ENCODE assay signal across 11 mouse cellular contexts in genomic region chr6:30616491-30616941, GRCm38 (mm10). TPM values are rescaled to one million over a fixed set of nuclear protein-coding genes. Genes with fewer than 3 reads are reported as not detected.
DNase-seq lines count a peak whose midpoint lies in the region; ATAC-seq and TF ChIP-seq lines count a peak whose summit lies in the region.
"Had no signal": no experiment of that assay in that cellular context is flagged by ENCODE, and none has a peak within 500 bp of the region (broad histone marks: within the 10 kb centered on the region; RNA-seq: fewer than 3 reads in every experiment).

No protein-coding gene starts in this region.

- 28% methylated on average over 8 of the region's 8 CpGs for WGBS in lung, embryonic 16.5 days
- WGBS in lung, adult 2 months = 46% methylated on average over 8 of the region's 8 CpGs
- 1% methylated on average over 8 of the region's 8 CpGs for WGBS in forebrain, embryonic 13.5 days
- 4% methylated on average over 8 of the region's 8 CpGs for WGBS in liver, embryonic 12.5 days (ENCODE audit: insufficient replicate concordance)
- 20% methylated on average over 8 of the region's 8 CpGs for WGBS in stomach, embryonic 16.5 days

- no peak for DNase-seq in lung, adult 2 months
- DNase-seq in left cerebral cortex, adult 2 months (ENCODE audit: extremely low spot score in 1 of 2, low spot score in 2 of 2) = no peak
- no peak for DNase-seq in layer of hippocampus, postnatal 36 days
- no peak for DNase-seq in ovary, adult 18-20 months (ENCODE audit: low spot score)
- DNase-seq: cerebellum, postnatal 36 days; kidney, adult 11 months had no signal

- H3K9me3 ChIP-seq in lung, embryonic 16.5 days (ENCODE audit: control insufficient read depth, low read length) = no peaks in the 10 kb centered on the region
- H3K9me3 ChIP-seq in forebrain, embryonic 13.5 days (replicated peaks) = no peaks in the 10 kb centered on the region
- H3K9me3 ChIP-seq in liver, embryonic 12.5 days (replicated peaks) = no peaks in the 10 kb centered on the region
- H3K9me3 ChIP-seq in stomach, embryonic 16.5 days (replicated peaks; ENCODE audit: control insufficient read depth, low read length) = no peaks in the 10 kb centered on the region

- H3K27me3 ChIP-seq in lung, embryonic 16.5 days (ENCODE audit: control insufficient read depth, insufficient read depth, low read depth, low read length) = no peaks in the 10 kb centered on the region
- no peaks in the 10 kb centered on the region for H3K27me3 ChIP-seq in forebrain, embryonic 13.5 days
- H3K27me3 ChIP-seq in liver, embryonic 12.5 days (replicated peaks) = peaks cover 88% of the 10 kb centered on the region
- H3K27me3 ChIP-seq in stomach, embryonic 16.5 days (ENCODE audit: control insufficient read depth, insufficient read depth, low read length) = no peaks in the 10 kb centered on the region

- TF ChIP-seq CTCF in lung, adult 2 months (IDR thresholded peaks at IDR 0.05; ENCODE audit: insufficient read depth, low read length) = no peak
- no peak for TF ChIP-seq CTCF in left cerebral cortex, adult 2 months (IDR thresholded peaks at IDR 0.05)

- no peak for TF ChIP-seq POLR2A in lung, adult 2 months (IDR thresholded peaks at IDR 0.05; ENCODE audit: borderline replicate concordance, extremely low read depth, low read depth, low read length)

- peaks cover 19% of the 10 kb centered on the region for H3K4me1 ChIP-seq in lung, embryonic 16.5 days (replicated peaks; ENCODE audit: control insufficient read depth, insufficient read depth, low read length)
- no peaks in the 10 kb centered on the region for H3K4me1 ChIP-seq in lung, adult 2 months (ENCODE audit: control insufficient read depth, insufficient read depth, low read length)
- peaks cover 64% of the 10 kb centered on the region for H3K4me1 ChIP-seq in forebrain, embryonic 13.5 days
- peaks cover 20% of the 10 kb centered on the region for H3K4me1 ChIP-seq in liver, embryonic 12.5 days
- peaks cover 27% of the 10 kb centered on the region for H3K4me1 ChIP-seq in stomach, embryonic 16.5 days (ENCODE audit: control insufficient read depth, insufficient read depth, low read length)

- intact Hi-C loops in left cerebral cortex, adult 2 months (cut with DNase I) = no loop called here

- no peak overlapping the region for H3K4me2 ChIP-seq in lung, embryonic 16.5 days (ENCODE audit: low read depth, low read length)
- peak overlapping the region; percentile 61 for H3K4me2 ChIP-seq in forebrain, embryonic 13.5 days
- H3K4me2 ChIP-seq in liver, embryonic 12.5 days = peak overlapping the region; percentile 21; the same call in 1 of the 2 replicates
- 0 out of 2 replicates have a peak overlapping the region, but pooled peaks have one; percentile 23 for H3K4me2 ChIP-seq in stomach, embryonic 16.5 days (ENCODE audit: low read depth, low read length)

- no peak overlapping the region for H3K27ac ChIP-seq in lung, embryonic 16.5 days (ENCODE audit: low read length)
- H3K27ac ChIP-seq in forebrain, embryonic 13.5 days = peak overlapping the region; percentile 90
- no peak overlapping the region for H3K27ac ChIP-seq in liver, embryonic 12.5 days
- H3K27ac ChIP-seq in stomach, embryonic 16.5 days (ENCODE audit: low read length) = no peak overlapping the region
- H3K27ac ChIP-seq in left cerebral cortex, adult 2 months = no peak overlapping the region

- H3K36me3 ChIP-seq in lung, embryonic 16.5 days (ENCODE audit: control insufficient read depth, insufficient read depth, low read length) = no peaks in the 10 kb centered on the region
- H3K36me3 ChIP-seq in forebrain, embryonic 13.5 days (ENCODE audit: poor library complexity, severe bottlenecking) = no peaks in the 10 kb centered on the region
- H3K36me3 ChIP-seq in liver, embryonic 12.5 days = no peaks in the 10 kb centered on the region
- H3K36me3 ChIP-seq in stomach, embryonic 16.5 days (ENCODE audit: control insufficient read depth, insufficient read depth, low read length) = no peaks in the 10 kb centered on the region

- no peak overlapping the region for H3K4me3 ChIP-seq in lung, embryonic 16.5 days (ENCODE audit: low read length)
- H3K4me3 ChIP-seq in lung, adult 2 months (replicated peaks; ENCODE audit: extremely low read depth, low read depth, low read length) = no peak overlapping the region
- H3K4me3 ChIP-seq in forebrain, embryonic 13.5 days = no peak overlapping the region
- no peak overlapping the region for H3K4me3 ChIP-seq in liver, embryonic 12.5 days
- H3K4me3 ChIP-seq in stomach, embryonic 16.5 days (replicated peaks; ENCODE audit: low read length) = no peak overlapping the region
- H3K4me3 ChIP-seq in left cerebral cortex, adult 2 months = no peak overlapping the region
- H3K4me3 ChIP-seq: myocyte had no signal

- ATAC-seq in lung, embryonic 16.5 days (ENCODE audit: low read depth) = 0 out of 2 replicates have a peak, but pooled peaks have one; percentile 34
- ATAC-seq in forebrain, embryonic 13.5 days = no peak
- ATAC-seq in liver, embryonic 12.5 days = no peak
- ATAC-seq in stomach, embryonic 16.5 days (ENCODE audit: insufficient read depth, low FRiP score) = no peak

- no peak overlapping the region; the same call in 1 of the 2 replicates for H3K9ac ChIP-seq in lung, embryonic 16.5 days (ENCODE audit: low read length)
- H3K9ac ChIP-seq in forebrain, embryonic 13.5 days = no peak overlapping the region
- H3K9ac ChIP-seq in liver, embryonic 12.5 days = no peak overlapping the region
- peak overlapping the region; percentile 62 for H3K9ac ChIP-seq in stomach, embryonic 16.5 days (ENCODE audit: low read length)

RNA-seq across cellular contexts. Expression of gene Cpa5, which starts 5.7 kb away (rescaled TPM):
- polyA plus RNA-seq in lung, embryonic 16.5 days (2015; fragmentation: Nextera tagmentation; extraction: Ambion mirVana) = 0.33 TPM in 1 of 2 replicates, not detected in the other
- polyA plus RNA-seq in lung, adult 2 months (2012; rRNA removed) = not detected in 2 replicates
- 0.10 and 0.14 TPM in 2 replicates for polyA plus RNA-seq in forebrain, embryonic 13.5 days (2015; fragmentation: Nextera tagmentation; extraction: Ambion mirVana)
- 0.11 TPM in 1 of 2 replicates, not detected in the other for polyA plus RNA-seq in liver, embryonic 12.5 days (2016; fragmentation: Nextera tagmentation; extraction: Ambion mirVana)
- polyA plus RNA-seq in stomach, embryonic 16.5 days (2015; fragmentation: Nextera tagmentation; extraction: Ambion mirVana) = 0.21 and 0.24 TPM in 2 replicates
- total RNA-seq in left cerebral cortex, adult 2 months (2021) = not detected
- total RNA-seq in layer of hippocampus, postnatal 36 days (2021) = not detected
- polyA plus RNA-seq: myocyte had no signal

RNA-seq across cellular contexts. Expression of gene Cpa1, which starts 22.5 kb away (rescaled TPM):
- polyA plus RNA-seq in lung, embryonic 16.5 days (2015; fragmentation: Nextera tagmentation; extraction: Ambion mirVana) = 5.4 and 5.7 TPM in 2 replicates
- polyA plus RNA-seq in lung, adult 2 months (2012; rRNA removed) = 0.39 and 4.3 TPM in 2 replicates
- 0.96 and 1.3 TPM in 2 replicates for polyA plus RNA-seq in forebrain, embryonic 13.5 days (2015; fragmentation: Nextera tagmentation; extraction: Ambion mirVana)
- polyA plus RNA-seq in liver, embryonic 12.5 days (2016; fragmentation: Nextera tagmentation; extraction: Ambion mirVana) = 0.54 and 0.91 TPM in 2 replicates
- 684 and 706 TPM in 2 replicates for polyA plus RNA-seq in stomach, embryonic 16.5 days (2015; fragmentation: Nextera tagmentation; extraction: Ambion mirVana)
- not detected for total RNA-seq in left cerebral cortex, adult 2 months (2021)
- total RNA-seq in layer of hippocampus, postnatal 36 days (2021) = not detected

RNA-seq across cellular contexts. Expression of gene Cpa4, which starts 48.3 kb away (rescaled TPM):
- 0.08 TPM in 2 replicates for polyA plus RNA-seq in lung, embryonic 16.5 days (2015; fragmentation: Nextera tagmentation; extraction: Ambion mirVana)
- 4.6 TPM in 1 of 2 replicates, not detected in the other for polyA plus RNA-seq in lung, adult 2 months (2012; rRNA removed)
- polyA plus RNA-seq in forebrain, embryonic 13.5 days (2015; fragmentation: Nextera tagmentation; extraction: Ambion mirVana) = 3.4 and 3.6 TPM in 2 replicates
- polyA plus RNA-seq in liver, embryonic 12.5 days (2016; fragmentation: Nextera tagmentation; extraction: Ambion mirVana) = 0.12 and 0.35 TPM in 2 replicates
- polyA plus RNA-seq in stomach, embryonic 16.5 days (2015; fragmentation: Nextera tagmentation; extraction: Ambion mirVana) = 1.4 and 1.5 TPM in 2 replicates
- under 1 TPM in 1 of 2 experiments, not detected in 1; 0.16 TPM for total RNA-seq in left cerebral cortex, adult 2 months (2021)
- not detected for total RNA-seq in layer of hippocampus, postnatal 36 days (2021)

Comparison
In these comparisons a context has a peak if more than half of its experiments do, and no peak if none do; other contexts are left out.
1. RNA of gene Cpa1, which starts 22.5 kb away (polyA plus RNA-seq): 684 to 706 TPM in stomach, embryonic 16.5 days; 5.4 to 5.7 TPM in lung, embryonic 16.5 days, 0.96 to 1.3 TPM in forebrain, embryonic 13.5 days, 0.54 to 0.91 TPM in liver, embryonic 12.5 days and 0.39 to 4.3 TPM in lung, adult 2 months; every median in the first group is over 100 times any median in the second.